Mouse (Mus musculus): ENCODE results near the gene Spef1. TPM values are rescaled to one million over a fixed set of nuclear protein-coding genes. Genes with fewer than 3 reads are reported as not detected.
A peak's percentile ranks its signal among the peaks of the same experiment; 100 is the strongest.
"Not testable (repeated sequence)": the region's sequence is repeated elsewhere in the genome, so short reads cannot be mapped to it uniquely, and the experiment has no call there.

Spef1 gene
- polyA plus RNA-seq, 1 experiment from 2014 or later: 0.59 TPM

GRCm38 (mm10) chr2:131227243-131227642 lies 40.2 kb upstream of the Spef1 start:
- 71% methylated on average over 3 of the region's 3 CpGs for WGBS (ENCODE audit: insufficient replicate concordance)
- ATAC-seq: no peak

GRCm38 (mm10) chr2:131226669-131227068 lies 39.6 kb upstream of the Spef1 start:
- not testable (repeated sequence) for H3K27me3 ChIP-seq (ENCODE audit: insufficient read depth, low read length); H3K27ac ChIP-seq (ENCODE audit: low read depth); H3K4me3 ChIP-seq (ENCODE audit: low read depth, low read length); ATAC-seq; H3K9me3 ChIP-seq (ENCODE audit: low read length); H3K36me3 ChIP-seq (replicated peaks; ENCODE audit: insufficient read depth, low read length); H3K4me2 ChIP-seq (ENCODE audit: low read depth, low read length); DNase-seq; H3K9ac ChIP-seq (replicated peaks)
- 66% methylated on average over 2 of the region's 2 CpGs for WGBS (ENCODE audit: insufficient replicate concordance)
- peaks cover 21% of the 10 kb centered on the region for H3K4me1 ChIP-seq (ENCODE audit: insufficient read depth)

More at GRCm38 (mm10) chr2:131227243-131227642, 40.2 kb upstream of the Spef1 start:
- DNase-seq: no peak
- no peak for TF ChIP-seq EP300 (IDR thresholded peaks at IDR 0.05; ENCODE audit: low read depth)
- TF ChIP-seq CTCF (IDR thresholded peaks at IDR 0.05; ENCODE audit: low read depth): no peak
- H3K4me3 ChIP-seq (ENCODE audit: low read depth, low read length): no peak overlapping the region
- H3K27me3 ChIP-seq (ENCODE audit: insufficient read depth, low read length): no peaks in the 10 kb centered on the region
- no peak overlapping the region for H3K9ac ChIP-seq (replicated peaks)
- H3K27ac ChIP-seq (ENCODE audit: low read depth): no peak overlapping the region
- no peaks in the 10 kb centered on the region for H3K9me3 ChIP-seq (ENCODE audit: low read length)
- peaks cover 17% of the 10 kb centered on the region for H3K4me1 ChIP-seq (ENCODE audit: insufficient read depth)
- no peaks in the 10 kb centered on the region for H3K36me3 ChIP-seq (replicated peaks; ENCODE audit: insufficient read depth, low read length)
- no peak overlapping the region for H3K4me2 ChIP-seq (ENCODE audit: low read depth, low read length)

- DNase-seq (no peak), ATAC-seq (no peak)
- Histone ChIP-seq H3K4me1 (ENCODE audit: insufficient read depth) (peaks cover 23% of the 10 kb centered on the region), H3K27me3 (ENCODE audit: insufficient read depth, low read length) (no peaks in the 10 kb centered on the region), H3K4me2 (ENCODE audit: low read depth, low read length) (no peak overlapping the region), H3K9me3 (ENCODE audit: low read length) (no peaks in the 10 kb centered on the region), H3K4me3 (ENCODE audit: low read depth, low read length) (no peak overlapping the region), H3K36me3 (replicated peaks; ENCODE audit: insufficient read depth, low read length) (no peaks in the 10 kb centered on the region), H3K27ac (ENCODE audit: low read depth) (no peak overlapping the region), H3K9ac (replicated peaks) (no peak overlapping the region)
- TF ChIP-seq EP300 (IDR thresholded peaks at IDR 0.05; ENCODE audit: low read depth) (no peak), CTCF (IDR thresholded peaks at IDR 0.05; ENCODE audit: low read depth) (no peak)
- 91% methylated on average over 6 of the region's 6 CpGs for WGBS (ENCODE audit: insufficient replicate concordance)
Observed at GRCm38 (mm10) chr2:131225178-131225577, 38.1 kb upstream of the Spef1 start.

GRCm38 (mm10) chr2:131223569-131223968 lies 36.5 kb upstream of the Spef1 start:
- peak overlapping the region; percentile 80 for H3K27ac ChIP-seq (ENCODE audit: low read depth)
- no peaks in the 10 kb centered on the region for H3K9me3 ChIP-seq (ENCODE audit: low read length)
- peak overlapping the region; percentile 33; the same call in 1 of the 2 replicates for H3K4me2 ChIP-seq (ENCODE audit: low read depth, low read length)
- WGBS (ENCODE audit: insufficient replicate concordance): 50% methylated on average over 1 of the region's 1 CpGs
- H3K4me3 ChIP-seq (ENCODE audit: low read depth, low read length): no peak overlapping the region
- no peak overlapping the region for H3K9ac ChIP-seq (replicated peaks)
- no peaks in the 10 kb centered on the region for H3K27me3 ChIP-seq (ENCODE audit: insufficient read depth, low read length)
- peaks cover 23% of the 10 kb centered on the region for H3K4me1 ChIP-seq (ENCODE audit: insufficient read depth)
- ATAC-seq: peak; percentile 98
- H3K36me3 ChIP-seq (replicated peaks; ENCODE audit: insufficient read depth, low read length): no peaks in the 10 kb centered on the region
- DNase-seq: peak; percentile 64
- peak; percentile 97 for TF ChIP-seq EP300 (IDR thresholded peaks at IDR 0.05; ENCODE audit: low read depth)
- TF ChIP-seq CTCF (IDR thresholded peaks at IDR 0.05; ENCODE audit: low read depth): no peak

- peak overlapping the region; percentile 80 for H3K27ac ChIP-seq (ENCODE audit: low read depth)
- H3K27me3 ChIP-seq (ENCODE audit: insufficient read depth, low read length): no peaks in the 10 kb centered on the region
- DNase-seq: peak; percentile 25
- no peak overlapping the region for H3K4me3 ChIP-seq (ENCODE audit: low read depth, low read length)
- H3K9me3 ChIP-seq (ENCODE audit: low read length): no peaks in the 10 kb centered on the region
- H3K4me2 ChIP-seq (ENCODE audit: low read depth, low read length): peak overlapping the region; percentile 33
- H3K4me1 ChIP-seq (ENCODE audit: insufficient read depth): peaks cover 23% of the 10 kb centered on the region
- 33% methylated on average over 5 of the region's 5 CpGs for WGBS (ENCODE audit: insufficient replicate concordance)
- ATAC-seq: no peak
- TF ChIP-seq CTCF (IDR thresholded peaks at IDR 0.05; ENCODE audit: low read depth) (no peak), EP300 (IDR thresholded peaks at IDR 0.05; ENCODE audit: low read depth) (no peak)
- 0 out of 2 replicates have a peak overlapping the region, but pooled peaks have one; percentile 28 for H3K9ac ChIP-seq (replicated peaks)
- no peaks in the 10 kb centered on the region for H3K36me3 ChIP-seq (replicated peaks; ENCODE audit: insufficient read depth, low read length)
Observed at GRCm38 (mm10) chr2:131222562-131222961, 35.5 kb upstream of the Spef1 start.

GRCm38 (mm10) chr2:131221853-131222515 lies 34.9 kb upstream of the Spef1 start:
- H3K4me1 ChIP-seq (ENCODE audit: insufficient read depth): peaks cover 26% of the 10 kb centered on the region
- TF ChIP-seq CTCF (IDR thresholded peaks at IDR 0.05; ENCODE audit: low read depth): no peak
- no peak for TF ChIP-seq EP300 (IDR thresholded peaks at IDR 0.05; ENCODE audit: low read depth)
- 39% methylated on average over 3 of the region's 3 CpGs for WGBS (ENCODE audit: insufficient replicate concordance)
- ATAC-seq: peak; percentile 8; the same call in 1 of the 2 replicates
- H3K27me3 ChIP-seq (ENCODE audit: insufficient read depth, low read length): no peaks in the 10 kb centered on the region
- peak; percentile 34 for DNase-seq
- H3K27ac ChIP-seq (ENCODE audit: low read depth): peak overlapping the region; percentile 80
- H3K4me2 ChIP-seq (ENCODE audit: low read depth, low read length): no peak overlapping the region
- no peak overlapping the region for H3K9ac ChIP-seq (replicated peaks)
- no peaks in the 10 kb centered on the region for H3K9me3 ChIP-seq (ENCODE audit: low read length)
- H3K36me3 ChIP-seq (replicated peaks; ENCODE audit: insufficient read depth, low read length): no peaks in the 10 kb centered on the region
- H3K4me3 ChIP-seq (ENCODE audit: low read depth, low read length): no peak overlapping the region

Data from liver, postnatal 0 days (tissue).